Mouse (Mus musculus) neural tube, embryonic 13.5 days (tissue): ENCODE data around the gene Plekhg3. TPM values are rescaled to one million over a fixed set of nuclear protein-coding genes. Genes with fewer than 3 reads are reported as not detected.

Experiments used
- ATAC-seq: fragments of 200-750 bp; cut with Nextera tagmentation; 2 replicates; pipeline ENCODE4 v1.8.0; 2017; ENCODE audit warnings: low read depth, mild to moderate bottlenecking, moderate TSS enrichment, moderate library complexity
- H3K27ac ChIP-seq: fragments of 300-500 bp; sonication (generic); replicated peaks from 2 replicates; pipeline ENCODE4 v1.5.1; 2015; ENCODE audit warnings: moderate library complexity, mild to moderate bottlenecking, inconsistent platforms
- H3K27me3 ChIP-seq: fragments of 300-500 bp; sonication (generic); 2 replicates; pipeline ENCODE4 v1.6.1; 2015; ENCODE audit warnings: mild to moderate bottlenecking, inconsistent platforms
- H3K36me3 ChIP-seq: fragments of 300-500 bp; sonication (generic); 2 replicates; pipeline ENCODE4 v1.6.1; 2015; ENCODE audit warnings: mild to moderate bottlenecking, inconsistent platforms
- H3K4me1 ChIP-seq: fragments of 300-500 bp; sonication (generic); replicated peaks from 2 replicates; pipeline ENCODE4 v1.6.1; 2015; ENCODE audit warnings: inconsistent platforms
- H3K4me2 ChIP-seq: fragments of 300-500 bp; sonication (generic); 2 replicates; pipeline ENCODE4 v1.6.1; 2015; ENCODE audit warnings: inconsistent platforms, mild to moderate bottlenecking, moderate library complexity
- H3K4me3 ChIP-seq: fragments of 300-500 bp; sonication (generic); 2 replicates; pipeline ENCODE4 v1.5.1; 2015; ENCODE audit warnings: mild to moderate bottlenecking, inconsistent platforms
- H3K9ac ChIP-seq: fragments of 300-500 bp; sonication (generic); 2 replicates; pipeline ENCODE4 v1.6.1; 2015; ENCODE audit warnings: moderate library complexity, mild to moderate bottlenecking, inconsistent platforms
- H3K9me3 ChIP-seq: fragments of 300-500 bp; sonication (generic); 2 replicates; pipeline ENCODE4 v1.6.1; 2016; ENCODE audit warnings: inconsistent platforms
- WGBS: fragments of 180-500 bp; shearing (Covaris S2); methylation state at CpG from one replicate; pipeline ENCODE4 v1.1.7; 2015; 5-methylcytosine and 5-hydroxymethylcytosine counted together
- polyA plus RNA-seq: library from polyadenylated mRNA; unstranded; fragments of >200 nt; fragmentation: Nextera tagmentation; extraction: Ambion mirVana; gene quantifications from 2 replicates; pipeline ENCODE4 v1.2.1, GENCODE M21; 2015

The Plekhg3 gene
- polyA plus RNA-seq, 1 experiment from 2014 or later = 1.7 TPM

DNA sequence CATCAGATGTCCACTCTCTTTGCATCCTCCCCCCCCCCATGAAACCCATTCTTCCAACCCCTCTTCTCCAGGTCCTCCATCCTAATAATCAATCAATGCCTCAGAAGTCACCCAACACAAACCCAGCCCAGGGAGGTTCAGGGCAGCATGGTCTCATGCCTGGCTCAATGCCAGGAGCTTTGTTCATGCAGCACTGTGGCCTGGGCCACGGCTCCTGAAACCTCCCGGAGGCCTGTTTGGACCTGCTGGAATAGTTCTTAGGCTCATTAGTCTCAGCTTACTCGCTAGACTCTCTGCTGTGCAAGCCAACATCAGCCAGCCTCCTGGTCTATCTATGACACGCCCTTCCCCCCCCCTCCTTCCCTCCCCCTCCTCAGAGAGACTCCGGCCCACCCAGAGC, 27.7 kb upstream of the Plekhg3 start:
- Histone ChIP-seq H3K27me3 (no peaks in the 10 kb centered on the region), H3K9me3 (no peaks in the 10 kb centered on the region), H3K4me1 (peaks cover 17% of the 10 kb centered on the region), H3K36me3 (no peaks in the 10 kb centered on the region), H3K4me3 (no peak overlapping the region), H3K4me2 (no peak overlapping the region), H3K27ac (no peak overlapping the region), H3K9ac (no peak overlapping the region)
- 52% methylated on average over 5 of the region's 5 CpGs for WGBS
- ATAC-seq = no peak

DNA sequence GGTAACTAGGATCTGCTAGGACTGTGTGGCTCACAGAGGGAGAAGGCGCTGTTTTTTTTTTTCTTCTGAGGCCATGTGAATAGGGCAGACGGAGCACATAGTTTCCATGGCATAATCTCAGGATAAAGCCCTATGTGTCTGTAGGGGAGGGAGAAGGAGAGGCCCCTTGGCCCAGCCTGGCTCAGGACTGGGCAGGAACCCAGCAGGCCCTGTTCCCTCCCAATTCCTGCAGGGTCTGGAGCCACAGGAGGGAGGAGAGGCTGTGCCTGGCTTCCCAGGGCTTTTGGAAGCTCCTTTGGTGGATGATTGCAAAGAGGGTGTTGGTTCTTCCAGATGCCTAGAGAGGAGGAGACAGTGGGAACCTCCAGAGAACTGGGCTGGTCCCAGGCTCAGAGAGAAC, 24.2 kb upstream of the Plekhg3 start:
- Histone ChIP-seq H3K36me3 (no peaks in the 10 kb centered on the region), H3K4me1 (peaks cover 17% of the 10 kb centered on the region), H3K27me3 (no peaks in the 10 kb centered on the region), H3K9me3 (no peaks in the 10 kb centered on the region), H3K4me3 (no peak overlapping the region), H3K27ac (no peak overlapping the region; the same call in 1 of the 2 replicates), H3K4me2 (no peak overlapping the region), H3K9ac (no peak overlapping the region)
- 48% methylated on average over 2 of the region's 2 CpGs for whole genome bisulfite sequencing
- ATAC-seq = peak; percentile 69; the same call in 1 of the 2 replicates

DNA sequence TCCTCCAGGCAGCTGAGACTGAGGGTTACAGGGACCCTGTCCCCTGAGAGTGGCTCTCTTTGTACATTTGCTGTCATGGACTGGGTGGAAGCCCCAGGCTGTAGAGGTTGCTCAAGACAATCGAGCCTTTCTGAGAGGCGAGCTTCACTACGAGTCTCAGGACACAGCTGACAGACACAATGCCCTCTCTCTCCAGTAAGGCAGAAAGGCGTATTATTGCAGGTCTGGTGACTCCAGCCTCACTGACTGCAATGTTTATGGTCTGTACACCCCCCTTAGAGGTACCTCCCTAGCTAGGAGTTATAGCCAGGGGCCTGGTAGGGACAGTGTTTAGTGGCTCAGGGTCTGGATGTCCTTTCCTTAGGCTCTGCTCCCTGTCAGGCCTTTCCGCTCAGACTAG, 22.9 kb upstream of the Plekhg3 start:
- Histone ChIP-seq H3K4me2 (no peak overlapping the region), H3K27ac (no peak overlapping the region), H3K36me3 (no peaks in the 10 kb centered on the region), H3K27me3 (no peaks in the 10 kb centered on the region), H3K4me1 (peaks cover 17% of the 10 kb centered on the region), H3K9me3 (no peaks in the 10 kb centered on the region), H3K9ac (no peak overlapping the region), H3K4me3 (no peak overlapping the region)
- 26% methylated on average over 5 of the region's 5 CpGs for WGBS
- no peak for ATAC-seq

DNA sequence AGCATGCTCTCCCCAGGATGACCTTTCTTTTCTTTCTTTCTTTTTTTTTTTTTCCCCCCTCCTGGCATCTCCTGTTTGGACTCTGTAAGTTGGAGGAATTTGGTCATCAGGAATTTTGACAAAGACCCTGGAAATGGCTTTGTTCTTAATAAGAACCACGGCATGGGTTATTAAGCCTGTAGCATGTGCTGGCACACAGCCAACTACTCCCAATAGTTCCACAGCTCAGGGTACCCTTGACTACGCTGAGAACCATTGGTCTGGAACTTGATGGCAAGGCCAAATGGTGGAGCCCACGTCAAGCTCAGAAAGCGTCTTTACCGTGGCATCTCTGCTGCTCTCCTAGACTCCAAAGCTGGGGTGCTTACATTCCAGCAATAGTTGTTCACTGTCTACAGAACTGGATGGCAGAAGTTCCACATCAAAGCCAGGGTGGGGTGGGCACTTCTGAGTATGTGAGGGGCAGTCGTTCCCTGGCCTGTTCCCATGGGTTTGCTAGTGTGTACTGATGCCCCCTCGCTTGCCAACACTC, 21.7 kb upstream of the Plekhg3 start:
- H3K4me3 ChIP-seq = no peak overlapping the region

DNA sequence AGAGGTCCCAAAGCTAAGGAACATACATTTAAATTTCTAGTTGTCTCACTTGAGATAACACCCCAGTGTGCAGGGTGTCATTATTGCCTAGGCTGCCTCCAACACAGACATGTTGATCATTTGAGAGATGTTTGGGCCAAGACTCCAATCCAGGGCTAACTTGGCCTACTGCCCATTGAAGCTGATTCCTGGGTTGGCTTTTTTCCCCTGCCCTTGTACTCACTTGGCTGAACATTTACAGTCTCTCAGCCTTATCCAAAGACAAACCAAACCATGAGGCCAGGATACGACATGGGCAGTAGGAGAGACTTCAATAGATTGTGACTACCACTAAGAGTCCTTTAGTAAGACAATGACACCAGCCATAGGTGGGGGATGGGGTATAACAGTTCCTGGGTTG, 18.0 kb upstream of the Plekhg3 start:
- no peak overlapping the region for H3K4me3 ChIP-seq
- no peaks in the 10 kb centered on the region for H3K36me3 ChIP-seq
- H3K9ac ChIP-seq = no peak overlapping the region
- no peak overlapping the region for H3K4me2 ChIP-seq
- no peak overlapping the region for H3K27ac ChIP-seq
- ATAC-seq = no peak
- WGBS = 52% methylated on average over 1 of the region's 1 CpGs
- H3K27me3 ChIP-seq = no peaks in the 10 kb centered on the region
- peaks cover 3% of the 10 kb centered on the region for H3K4me1 ChIP-seq
- H3K9me3 ChIP-seq = no peaks in the 10 kb centered on the region

More for the DNA sequence above, 21.7 kb upstream of the Plekhg3 start:
- H3K4me2 ChIP-seq = no peak overlapping the region
- H3K27ac ChIP-seq = no peak overlapping the region
- ATAC-seq = no peak
- no peaks in the 10 kb centered on the region for H3K27me3 ChIP-seq
- H3K36me3 ChIP-seq = no peaks in the 10 kb centered on the region
- H3K9ac ChIP-seq = no peak overlapping the region
- WGBS = 68% methylated on average over 7 of the region's 7 CpGs
- peaks cover 17% of the 10 kb centered on the region for H3K4me1 ChIP-seq
- H3K9me3 ChIP-seq = no peaks in the 10 kb centered on the region

DNA sequence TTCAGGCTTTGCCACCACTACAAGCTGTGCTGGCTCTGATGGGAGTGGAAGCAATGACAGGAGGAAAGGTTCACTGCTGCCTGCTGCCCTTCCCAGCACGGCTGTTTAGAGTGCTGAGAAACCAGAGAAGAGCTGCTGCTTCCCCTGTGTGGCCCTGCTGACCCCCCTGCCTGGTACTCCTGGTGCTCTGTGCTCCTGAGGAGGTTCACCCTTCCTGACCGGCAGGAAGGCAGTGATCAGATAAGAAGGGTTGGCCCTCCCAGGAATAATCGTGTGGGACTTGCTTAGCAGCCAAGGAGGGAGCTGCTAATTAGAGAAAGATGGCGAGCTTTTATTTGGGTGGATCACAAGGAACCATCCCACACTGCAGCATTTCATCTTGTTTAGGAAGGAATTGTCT, 15.8 kb upstream of the Plekhg3 start:
- no peak for ATAC-seq
- Histone ChIP-seq H3K9ac (no peak overlapping the region), H3K4me3 (no peak overlapping the region), H3K9me3 (no peaks in the 10 kb centered on the region), H3K4me2 (no peak overlapping the region), H3K4me1 (no peaks in the 10 kb centered on the region), H3K27ac (no peak overlapping the region), H3K27me3 (no peaks in the 10 kb centered on the region), H3K36me3 (no peaks in the 10 kb centered on the region)
- WGBS = 45% methylated on average over 4 of the region's 4 CpGs

DNA sequence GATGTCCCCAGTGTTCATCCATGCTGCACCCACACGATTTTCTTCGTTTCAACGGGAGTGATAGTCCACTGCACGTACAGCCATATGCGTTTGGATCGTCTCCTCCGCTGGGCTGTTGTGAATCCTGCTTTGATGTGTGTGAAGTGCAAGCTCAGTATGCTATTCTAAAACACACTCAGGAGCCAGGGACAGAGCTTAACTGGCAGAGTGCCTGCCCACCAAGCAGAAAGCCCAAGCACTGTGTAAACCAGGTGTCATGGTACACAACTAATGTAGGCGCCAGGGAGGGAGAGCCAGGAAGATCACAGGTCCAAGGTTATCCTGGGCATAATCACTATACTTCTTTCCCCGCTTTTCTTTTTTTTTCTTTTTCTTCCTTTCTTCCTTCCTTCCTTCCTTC, 12.7 kb upstream of the Plekhg3 start:
- Histone ChIP-seq H3K9ac (no peak overlapping the region), H3K36me3 (no peaks in the 10 kb centered on the region), H3K4me1 (no peaks in the 10 kb centered on the region), H3K9me3 (no peaks in the 10 kb centered on the region), H3K27ac (no peak overlapping the region), H3K4me2 (no peak overlapping the region), H3K4me3 (no peak overlapping the region), H3K27me3 (no peaks in the 10 kb centered on the region)
- WGBS = 93% methylated on average over 9 of the region's 9 CpGs
- ATAC-seq = no peak

DNA sequence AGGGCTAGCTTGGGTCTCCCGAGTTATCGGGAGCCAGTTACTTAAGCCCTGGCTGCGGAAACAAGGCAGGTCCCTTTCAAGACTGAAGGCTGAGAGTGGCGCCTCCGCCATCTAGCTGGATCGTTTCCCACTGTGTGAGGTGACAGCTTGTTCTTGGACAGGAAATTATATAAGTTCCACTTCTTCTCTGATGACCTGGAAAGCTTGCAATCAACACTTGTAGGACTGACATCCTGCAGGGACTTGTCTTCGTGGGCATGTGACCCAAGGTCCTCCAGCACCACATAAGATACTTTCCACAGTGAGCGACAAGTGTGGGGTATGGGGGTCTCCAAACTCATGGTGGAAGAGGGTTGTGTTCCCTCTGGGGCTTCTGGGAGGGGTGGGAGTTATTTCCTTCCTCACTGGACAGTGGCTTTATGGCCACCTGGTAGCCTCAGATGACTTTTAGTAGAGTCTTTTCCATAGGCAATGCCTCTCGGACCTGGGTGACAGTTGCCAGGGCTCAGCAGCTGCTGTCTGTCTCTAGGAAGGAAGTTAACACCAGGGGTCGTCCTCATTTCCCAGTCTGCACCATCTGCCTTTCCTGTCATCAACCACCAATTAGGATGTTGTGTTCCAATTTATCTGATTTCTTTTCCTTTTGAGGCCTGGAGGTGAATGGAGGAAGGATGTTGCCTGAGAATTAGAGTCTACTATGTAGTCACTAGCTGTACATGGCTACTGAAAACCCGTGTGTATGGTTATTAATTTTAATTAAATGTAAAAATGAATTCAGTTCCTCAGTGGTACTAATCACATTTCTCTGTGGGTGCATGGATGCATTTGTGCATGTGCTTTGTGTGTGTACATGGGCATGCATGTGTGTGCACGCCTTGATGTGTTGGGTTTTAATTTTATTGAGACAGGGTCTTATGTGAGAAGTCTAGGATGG, 11.5 kb upstream of the Plekhg3 start:
- no peak overlapping the region for H3K4me3 ChIP-seq
- H3K4me1 ChIP-seq = no peaks in the 10 kb centered on the region
- no peak for ATAC-seq
- H3K27me3 ChIP-seq = no peaks in the 10 kb centered on the region
- no peak overlapping the region for H3K9ac ChIP-seq
- no peaks in the 10 kb centered on the region for H3K36me3 ChIP-seq
- WGBS = 83% methylated on average over 12 of the region's 12 CpGs
- H3K27ac ChIP-seq = no peak overlapping the region
- no peaks in the 10 kb centered on the region for H3K9me3 ChIP-seq
- H3K4me2 ChIP-seq = no peak overlapping the region

DNA sequence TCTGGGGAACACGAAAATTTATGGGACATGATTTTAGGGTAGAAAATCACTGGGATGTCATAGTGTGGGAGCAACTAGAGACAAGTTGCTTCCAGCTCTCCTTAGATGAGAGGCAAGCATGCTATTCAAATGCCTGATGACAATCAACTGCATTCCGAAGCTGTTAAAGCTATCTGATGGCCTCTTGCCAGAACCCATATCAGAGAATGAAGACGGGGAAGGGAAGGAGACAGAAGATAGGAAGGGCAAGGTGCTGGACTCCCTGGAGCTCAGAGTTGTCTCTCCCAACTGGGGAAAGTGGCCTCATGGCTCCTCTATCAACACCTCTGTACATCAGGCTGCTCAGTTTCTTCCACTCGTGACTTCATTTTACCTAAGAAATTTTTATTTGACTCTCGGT, 7.0 kb upstream of the Plekhg3 start:
- Histone ChIP-seq H3K27ac (no peak overlapping the region), H3K4me3 (no peak overlapping the region), H3K9me3 (no peaks in the 10 kb centered on the region), H3K9ac (no peak overlapping the region), H3K36me3 (no peaks in the 10 kb centered on the region), H3K27me3 (peaks cover 5% of the 10 kb centered on the region; the same call in 1 of the 2 replicates), H3K4me2 (no peak overlapping the region), H3K4me1 (no peaks in the 10 kb centered on the region)
- WGBS = 78% methylated on average over 5 of the region's 5 CpGs
- no peak for ATAC-seq

DNA sequence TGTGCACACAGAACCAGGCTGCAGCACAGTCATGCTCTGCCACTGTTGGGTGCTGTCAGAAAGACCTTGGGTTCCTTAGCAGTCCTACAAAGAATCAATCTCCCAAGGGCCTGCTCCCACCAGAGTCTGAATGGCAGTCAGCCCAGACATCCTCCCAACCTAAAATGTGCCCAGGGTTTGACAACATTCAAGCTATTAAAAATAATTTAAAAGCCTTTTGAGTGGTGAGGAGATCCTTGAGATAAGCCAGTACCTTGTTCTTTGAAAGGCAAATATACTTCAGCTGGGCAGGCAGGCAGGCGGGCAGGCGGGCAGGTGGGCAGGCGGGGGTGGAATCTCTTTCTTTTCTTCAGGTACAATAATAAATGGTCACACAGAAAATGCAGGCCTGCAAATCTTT, 5.8 kb upstream of the Plekhg3 start:
- H3K9me3 ChIP-seq = no peaks in the 10 kb centered on the region
- H3K4me2 ChIP-seq = no peak overlapping the region
- H3K4me1 ChIP-seq = no peaks in the 10 kb centered on the region
- 97% methylated on average over 3 of the region's 3 CpGs for WGBS
- H3K27me3 ChIP-seq = peaks cover 13% of the 10 kb centered on the region
- no peak for ATAC-seq
- no peak overlapping the region for H3K4me3 ChIP-seq
- H3K36me3 ChIP-seq = no peaks in the 10 kb centered on the region
- H3K27ac ChIP-seq = no peak overlapping the region
- H3K9ac ChIP-seq = no peak overlapping the region

DNA sequence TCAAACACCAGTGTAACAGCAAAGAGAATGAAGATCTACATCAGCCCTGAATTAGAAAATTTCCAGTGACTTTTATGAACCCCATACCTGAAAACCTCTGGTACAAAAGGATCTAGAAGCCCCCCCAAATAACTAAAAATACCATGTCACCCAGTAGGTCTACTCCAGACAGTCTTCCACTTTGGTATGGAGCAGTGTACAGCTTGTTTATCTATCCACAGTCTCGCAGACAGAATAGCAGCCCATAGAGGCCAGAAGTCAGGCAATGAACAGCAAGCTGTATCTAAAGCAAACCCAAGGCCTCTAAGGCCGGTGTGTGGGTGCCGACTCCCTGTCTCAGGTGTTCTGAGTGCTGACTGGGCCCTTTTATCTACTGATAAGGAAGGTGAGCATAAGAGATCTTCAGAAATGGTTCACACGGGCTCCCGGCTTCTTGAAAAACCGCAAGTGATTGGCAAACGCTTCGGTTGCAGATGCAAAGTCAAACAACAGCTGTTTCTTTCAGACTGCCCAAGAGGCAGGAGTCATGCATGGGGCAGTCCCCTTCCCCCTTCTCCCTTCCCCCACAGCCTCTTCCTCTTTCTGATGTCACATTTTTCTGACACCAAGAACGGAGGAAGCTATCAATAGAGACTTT, 3.3 kb upstream of the Plekhg3 start:
- 57% methylated on average over 9 of the region's 9 CpGs for WGBS

DNA sequence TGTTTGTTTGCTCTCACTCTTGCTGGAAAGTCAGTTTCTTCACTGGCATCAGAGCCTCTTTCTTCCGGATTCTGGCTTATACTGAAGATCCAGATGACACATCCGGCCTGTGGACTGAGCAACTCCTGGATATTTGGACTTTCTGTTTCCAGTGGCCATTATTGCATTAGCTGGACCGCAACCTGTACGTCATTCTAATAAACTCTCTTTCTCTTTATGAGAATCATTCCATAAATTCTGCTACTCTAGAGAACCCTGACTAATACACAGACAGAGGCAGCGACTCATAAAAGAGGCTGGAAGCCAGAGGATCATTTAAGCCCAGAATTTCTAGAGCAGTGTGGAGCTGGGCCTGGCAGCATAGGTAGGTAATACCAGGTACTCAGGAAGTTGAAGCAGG, 1.9 kb upstream of the Plekhg3 start:
- peaks cover 51% of the 10 kb centered on the region for H3K27me3 ChIP-seq
- no peak overlapping the region for H3K4me2 ChIP-seq

More for the DNA sequence above, 3.3 kb upstream of the Plekhg3 start:
- Histone ChIP-seq H3K36me3 (no peaks in the 10 kb centered on the region), H3K9ac (no peak overlapping the region), H3K27me3 (peaks cover 37% of the 10 kb centered on the region), H3K4me1 (peaks cover 2% of the 10 kb centered on the region), H3K9me3 (no peaks in the 10 kb centered on the region), H3K4me2 (no peak overlapping the region), H3K27ac (no peak overlapping the region), H3K4me3 (no peak overlapping the region)
- no peak for ATAC-seq

More for the DNA sequence above, 1.9 kb upstream of the Plekhg3 start:
- H3K4me3 ChIP-seq = no peak overlapping the region
- H3K9ac ChIP-seq = no peak overlapping the region
- no peak overlapping the region for H3K27ac ChIP-seq
- peaks cover 16% of the 10 kb centered on the region for H3K4me1 ChIP-seq
- no peaks in the 10 kb centered on the region for H3K36me3 ChIP-seq
- WGBS = 89% methylated on average over 5 of the region's 5 CpGs
- no peaks in the 10 kb centered on the region for H3K9me3 ChIP-seq
- no peak for ATAC-seq
